Mouse (Mus musculus) hindbrain, embryonic 15.5 days (tissue): ENCODE measurements around the gene Fam114a2. TPM values are rescaled to one million over a fixed set of nuclear protein-coding genes. Genes with fewer than 3 reads are reported as not detected.
A peak's percentile ranks its signal among the peaks of the same experiment; 100 is the strongest.

Source experiments
- ATAC-seq: fragments of 200-750 bp; cut with Nextera tagmentation; 2 replicates; pipeline ENCODE4 v1.8.0; 2017; ENCODE audit warnings: low read depth, moderate number of reproducible peaks, moderate TSS enrichment; ENCODE audit not compliant: low FRiP score
- H3K27ac ChIP-seq: fragments of 300-500 bp; sonication (generic); replicated peaks from 2 replicates; pipeline ENCODE4 v1.5.1; 2015; ENCODE audit warnings: mild to moderate bottlenecking, inconsistent platforms
- H3K27me3 ChIP-seq: fragments of 300-500 bp; sonication (generic); 2 replicates; pipeline ENCODE4 v1.6.1; 2015; ENCODE audit warnings: control low read depth, inconsistent platforms
- H3K36me3 ChIP-seq: fragments of 300-500 bp; sonication (generic); 2 replicates; pipeline ENCODE4 v1.6.1; 2015; ENCODE audit warnings: control low read depth, inconsistent platforms
- H3K4me1 ChIP-seq: fragments of 300-500 bp; sonication (generic); replicated peaks from 2 replicates; pipeline ENCODE4 v1.6.1; 2015; ENCODE audit warnings: control low read depth, inconsistent platforms
- H3K4me2 ChIP-seq: fragments of 300-500 bp; sonication (generic); 2 replicates; pipeline ENCODE4 v1.6.1; 2015; ENCODE audit warnings: moderate library complexity, mild to moderate bottlenecking, inconsistent platforms
- H3K4me3 ChIP-seq: fragments of 300-500 bp; sonication (generic); 2 replicates; pipeline ENCODE4 v1.5.1; 2015; ENCODE audit warnings: mild to moderate bottlenecking, inconsistent platforms
- H3K9ac ChIP-seq: fragments of 300-500 bp; sonication (generic); 2 replicates; pipeline ENCODE4 v1.6.1; 2015; ENCODE audit warnings: inconsistent platforms
- H3K9me3 ChIP-seq: fragments of 300-500 bp; sonication (generic); 2 replicates; pipeline ENCODE4 v1.6.1; 2016; ENCODE audit warnings: control low read depth, inconsistent platforms
- WGBS: fragments of 180-500 bp; shearing (Covaris S2); methylation state at CpG from one replicate; pipeline ENCODE4 v1.1.7; 2015; 5-methylcytosine and 5-hydroxymethylcytosine counted together
- polyA plus RNA-seq: library from polyadenylated mRNA; unstranded; fragments of >200 nt; fragmentation: Nextera tagmentation; extraction: Ambion mirVana; gene quantifications from 2 replicates; pipeline ENCODE4 v1.2.1, GENCODE M21; 2015

Gene Fam114a2
- polyA plus RNA-seq, 1 experiment from 2014 or later: 76.4 TPM

DNA sequence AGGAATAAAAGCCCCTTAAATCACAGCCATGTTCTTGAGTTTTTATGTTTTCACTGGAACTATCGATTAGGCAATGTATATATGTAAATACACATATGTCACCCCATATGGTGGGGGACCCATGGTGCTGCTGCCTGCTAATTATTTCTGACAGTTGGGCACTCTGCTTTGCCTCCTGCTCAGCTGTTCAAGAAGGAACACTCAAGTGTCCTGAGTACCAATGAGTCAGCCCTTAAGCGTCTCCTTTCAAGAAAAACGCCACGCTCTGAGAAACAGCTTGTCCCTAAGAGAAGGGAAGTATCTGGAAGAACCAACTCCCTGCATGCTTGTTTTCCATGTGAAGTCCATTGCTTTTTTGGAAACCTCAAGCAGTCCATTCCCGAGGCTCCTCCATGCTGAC is 17.5 kb upstream of the Fam114a2 start:
- WGBS: 80% methylated on average over 5 of the region's 5 CpGs
- Histone ChIP-seq H3K27ac (no peak overlapping the region), H3K36me3 (peaks cover 2% of the 10 kb centered on the region; the same call in 1 of the 2 replicates), H3K9ac (no peak overlapping the region), H3K4me1 (peaks cover 15% of the 10 kb centered on the region), H3K4me2 (no peak overlapping the region), H3K4me3 (no peak overlapping the region), H3K27me3 (no peaks in the 10 kb centered on the region), H3K9me3 (no peaks in the 10 kb centered on the region)
- ATAC-seq: no peak

DNA sequence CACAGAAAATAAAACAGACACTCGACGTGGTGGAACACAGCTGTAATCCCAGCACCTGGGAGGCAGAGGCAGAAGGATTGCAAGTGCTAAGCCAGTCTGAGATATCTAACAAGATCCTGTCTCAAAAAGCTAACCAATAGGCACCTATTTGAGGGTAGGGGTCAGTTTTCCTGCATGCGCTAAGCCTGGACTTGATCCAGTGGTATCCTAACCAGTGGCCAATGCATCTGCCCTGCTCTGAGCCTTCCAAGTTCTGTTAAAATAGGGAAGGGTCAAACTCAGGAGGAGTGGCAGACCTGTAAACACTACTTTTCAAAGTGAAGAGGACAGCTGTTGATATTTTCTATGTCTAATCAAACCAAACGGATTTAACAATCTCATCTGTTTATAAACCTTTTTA is 13.9 kb upstream of the Fam114a2 start:
- Histone ChIP-seq H3K27ac (peak overlapping the region; percentile 73), H3K27me3 (no peaks in the 10 kb centered on the region), H3K9ac (no peak overlapping the region), H3K4me2 (no peak overlapping the region), H3K4me3 (no peak overlapping the region), H3K36me3 (peaks cover 16% of the 10 kb centered on the region; the same call in 1 of the 2 replicates), H3K4me1 (peaks cover 19% of the 10 kb centered on the region), H3K9me3 (no peaks in the 10 kb centered on the region)
- ATAC-seq: no peak
- 91% methylated on average over 4 of the region's 4 CpGs for WGBS

DNA sequence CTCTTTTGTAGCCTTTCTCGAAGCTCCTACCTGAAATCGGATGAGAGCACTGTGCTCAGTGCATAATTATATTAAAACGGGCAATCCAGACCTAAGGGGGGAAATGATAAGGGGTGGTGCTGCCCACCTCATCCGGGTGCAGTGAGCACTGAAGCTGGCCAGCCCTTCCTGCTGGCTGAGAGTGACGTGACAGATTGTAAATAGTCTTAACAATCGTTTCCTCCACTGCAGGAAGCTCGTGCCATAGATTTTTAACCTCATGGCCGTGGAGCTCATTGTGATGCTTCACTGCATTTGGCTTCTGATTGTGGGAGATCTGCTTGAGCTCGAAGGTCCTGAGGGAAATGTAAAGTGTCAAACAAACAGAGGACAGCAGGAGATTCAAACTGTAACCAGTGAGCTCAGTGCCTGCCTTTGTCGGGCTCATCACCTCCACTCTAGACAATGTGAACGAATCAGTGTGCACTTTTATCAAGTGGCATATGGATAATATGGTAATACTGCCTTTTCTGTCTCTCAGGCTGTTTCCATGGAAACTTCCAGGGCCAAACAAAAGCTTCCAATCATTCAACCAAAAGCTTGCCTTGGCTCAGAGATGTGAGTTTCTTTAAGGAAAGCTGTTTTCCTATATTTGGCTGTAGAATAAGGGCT is 13.0 kb upstream of the Fam114a2 start:
- Histone ChIP-seq H3K4me1 (peaks cover 19% of the 10 kb centered on the region), H3K4me2 (no peak overlapping the region), H3K27me3 (no peaks in the 10 kb centered on the region), H3K27ac (peak overlapping the region; percentile 73), H3K36me3 (peaks cover 16% of the 10 kb centered on the region; the same call in 1 of the 2 replicates), H3K9ac (no peak overlapping the region), H3K9me3 (no peaks in the 10 kb centered on the region), H3K4me3 (no peak overlapping the region)
- ATAC-seq: peak; percentile 72
- WGBS: 14% methylated on average over 11 of the region's 11 CpGs

DNA sequence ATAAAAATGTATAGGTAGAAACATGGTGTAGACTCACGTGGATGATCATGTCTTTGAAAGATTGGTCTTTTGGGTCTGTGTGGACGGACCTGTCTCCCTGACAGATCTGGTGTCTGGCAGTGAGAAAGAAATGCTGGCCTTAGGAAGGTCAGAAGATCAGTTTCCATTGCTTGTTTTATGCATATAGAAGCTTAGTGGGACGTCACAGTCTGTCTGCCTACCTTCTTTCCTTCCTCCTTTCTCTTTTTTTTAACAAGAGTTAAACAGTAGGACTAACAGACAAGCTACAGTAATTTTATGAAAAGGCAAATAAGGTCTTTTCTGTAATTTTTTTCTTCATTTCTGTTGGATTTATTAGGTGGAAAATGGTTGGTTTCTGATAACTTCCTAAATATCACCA is 10.7 kb upstream of the Fam114a2 start:
- H3K4me1 ChIP-seq: peaks cover 19% of the 10 kb centered on the region
- no peak for ATAC-seq
- peaks cover 15% of the 10 kb centered on the region; the same call in 1 of the 2 replicates for H3K36me3 ChIP-seq
- H3K4me3 ChIP-seq: no peak overlapping the region
- H3K4me2 ChIP-seq: no peak overlapping the region
- no peaks in the 10 kb centered on the region for H3K27me3 ChIP-seq
- no peak overlapping the region for H3K27ac ChIP-seq
- 92% methylated on average over 3 of the region's 3 CpGs for WGBS
- no peak overlapping the region for H3K9ac ChIP-seq
- H3K9me3 ChIP-seq: no peaks in the 10 kb centered on the region

DNA sequence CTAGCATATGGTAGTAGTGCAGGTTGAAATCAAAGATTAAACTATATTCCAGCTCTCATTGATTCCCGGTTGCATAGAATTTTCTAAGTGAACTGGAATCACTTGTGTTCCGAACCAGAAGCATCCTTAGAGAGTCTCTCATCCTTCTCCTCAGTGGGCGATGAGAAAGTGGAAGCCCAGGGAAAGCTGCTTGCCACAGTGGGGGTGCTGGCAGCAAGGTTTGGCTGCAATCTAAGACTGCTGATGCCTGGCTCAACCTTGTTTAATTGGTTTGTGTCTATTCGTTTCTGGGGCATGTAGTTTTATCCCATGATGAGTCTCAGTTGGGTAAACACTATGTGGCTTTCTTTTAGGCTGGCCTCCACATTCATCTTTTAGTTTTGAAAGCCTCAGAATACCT is 9.1 kb upstream of the Fam114a2 start:
- H3K9me3 ChIP-seq: no peaks in the 10 kb centered on the region
- 80% methylated on average over 4 of the region's 4 CpGs for WGBS
- no peak overlapping the region for H3K27ac ChIP-seq
- H3K36me3 ChIP-seq: peaks cover 13% of the 10 kb centered on the region; the same call in 1 of the 2 replicates
- H3K9ac ChIP-seq: no peak overlapping the region
- no peak overlapping the region for H3K4me3 ChIP-seq
- no peak overlapping the region for H3K4me2 ChIP-seq
- peaks cover 24% of the 10 kb centered on the region for H3K4me1 ChIP-seq
- no peaks in the 10 kb centered on the region for H3K27me3 ChIP-seq
- ATAC-seq: no peak

DNA sequence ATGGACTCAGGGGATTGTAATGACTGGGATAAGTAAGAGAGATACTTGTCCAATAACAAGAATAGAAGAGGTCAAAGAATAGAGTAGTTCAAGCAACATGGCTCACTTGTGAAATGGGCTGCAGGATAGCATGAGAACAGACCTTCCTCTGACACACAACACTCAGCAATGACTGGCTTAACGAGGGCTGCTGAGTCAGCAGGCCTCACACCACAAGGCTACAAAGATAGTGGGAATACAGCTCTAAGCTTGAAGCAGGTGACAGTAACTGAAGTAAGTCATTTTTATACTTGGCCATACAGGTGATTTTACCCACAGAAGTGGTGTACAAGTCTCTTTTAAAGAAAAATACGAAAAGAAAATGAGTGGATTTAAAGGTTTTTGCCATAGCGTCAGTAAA is 7.5 kb upstream of the Fam114a2 start:
- no peaks in the 10 kb centered on the region for H3K9me3 ChIP-seq
- H3K27ac ChIP-seq: no peak overlapping the region
- peaks cover 13% of the 10 kb centered on the region for H3K4me1 ChIP-seq
- peaks cover 13% of the 10 kb centered on the region; the same call in 1 of the 2 replicates for H3K36me3 ChIP-seq
- H3K4me2 ChIP-seq: no peak overlapping the region
- no peaks in the 10 kb centered on the region for H3K27me3 ChIP-seq
- 91% methylated on average over 3 of the region's 3 CpGs for WGBS
- no peak overlapping the region for H3K9ac ChIP-seq
- H3K4me3 ChIP-seq: no peak overlapping the region
- ATAC-seq: no peak

DNA sequence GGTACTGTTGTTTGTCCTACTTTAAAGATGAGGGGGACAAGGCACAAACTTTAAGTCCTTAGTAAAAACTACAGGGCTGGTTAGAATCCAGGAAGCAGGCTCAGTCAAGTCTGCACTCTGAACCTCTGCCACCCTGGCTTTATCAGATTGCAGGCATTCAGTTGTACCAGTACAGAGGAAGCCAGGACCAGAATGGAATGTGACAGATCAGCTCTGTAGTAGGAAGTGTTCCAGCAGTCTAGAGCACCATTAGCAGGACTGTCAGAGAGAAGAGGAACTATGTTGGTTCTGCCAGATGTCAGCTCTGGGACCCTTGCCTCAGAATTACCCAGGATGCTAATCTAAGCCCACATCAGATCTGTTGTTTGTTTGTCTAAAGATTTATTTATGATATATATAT is 6.2 kb upstream of the Fam114a2 start:
- ATAC-seq: no peak
- no peak overlapping the region for H3K4me3 ChIP-seq

DNA sequence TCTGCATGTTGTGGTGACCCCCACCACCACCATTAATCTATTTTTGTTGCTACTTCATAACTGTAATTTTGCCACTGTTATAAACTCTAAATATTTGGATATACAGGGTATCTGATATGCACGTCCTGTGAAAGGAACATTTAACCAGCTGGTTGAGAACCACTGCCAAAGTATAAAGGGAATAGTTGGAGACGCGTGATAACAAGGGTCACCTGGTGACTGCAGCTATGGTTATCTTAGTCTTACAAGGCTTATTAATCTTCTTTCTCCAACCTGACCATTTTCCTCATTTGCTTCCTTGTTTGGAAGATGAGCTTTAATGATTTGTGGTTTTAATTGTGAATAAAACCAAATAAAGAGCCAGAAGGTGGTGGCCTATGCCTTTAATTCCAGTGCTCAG is 5.0 kb upstream of the Fam114a2 start:
- Histone ChIP-seq H3K9me3 (no peaks in the 10 kb centered on the region), H3K27ac (no peak overlapping the region), H3K36me3 (no peaks in the 10 kb centered on the region), H3K4me2 (no peak overlapping the region), H3K9ac (no peak overlapping the region), H3K4me3 (no peak overlapping the region), H3K27me3 (no peaks in the 10 kb centered on the region), H3K4me1 (peaks cover 15% of the 10 kb centered on the region)
- WGBS: 92% methylated on average over 3 of the region's 3 CpGs
- no peak for ATAC-seq

More for the DNA sequence above, 6.2 kb upstream of the Fam114a2 start:
- H3K27me3 ChIP-seq: no peaks in the 10 kb centered on the region
- H3K4me2 ChIP-seq: no peak overlapping the region
- no peak overlapping the region for H3K27ac ChIP-seq
- H3K36me3 ChIP-seq: peaks cover 5% of the 10 kb centered on the region; the same call in 1 of the 2 replicates
- H3K9ac ChIP-seq: no peak overlapping the region
- no peaks in the 10 kb centered on the region for H3K9me3 ChIP-seq
- peaks cover 9% of the 10 kb centered on the region for H3K4me1 ChIP-seq

DNA sequence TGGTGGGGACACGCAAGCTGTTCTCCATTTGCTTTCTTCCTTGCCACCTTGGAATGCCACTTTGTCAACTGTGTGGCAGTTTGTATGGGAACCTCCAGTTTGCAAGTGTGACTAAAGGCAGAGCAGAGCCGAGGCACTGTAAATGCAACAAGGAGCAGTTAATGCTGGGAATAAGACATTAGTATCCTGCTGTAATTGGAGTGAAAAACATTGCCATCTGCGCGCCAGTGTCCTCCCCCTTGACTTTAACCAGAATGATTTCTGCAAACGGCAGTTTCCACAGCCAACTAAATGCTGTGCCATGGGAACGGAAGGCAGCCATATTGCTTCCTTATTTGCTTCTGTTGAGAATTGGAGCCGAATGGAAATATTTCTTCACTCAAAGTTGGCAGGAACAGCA is 3.6 kb upstream of the Fam114a2 start:
- no peak for ATAC-seq
- WGBS: 78% methylated on average over 7 of the region's 7 CpGs

DNA sequence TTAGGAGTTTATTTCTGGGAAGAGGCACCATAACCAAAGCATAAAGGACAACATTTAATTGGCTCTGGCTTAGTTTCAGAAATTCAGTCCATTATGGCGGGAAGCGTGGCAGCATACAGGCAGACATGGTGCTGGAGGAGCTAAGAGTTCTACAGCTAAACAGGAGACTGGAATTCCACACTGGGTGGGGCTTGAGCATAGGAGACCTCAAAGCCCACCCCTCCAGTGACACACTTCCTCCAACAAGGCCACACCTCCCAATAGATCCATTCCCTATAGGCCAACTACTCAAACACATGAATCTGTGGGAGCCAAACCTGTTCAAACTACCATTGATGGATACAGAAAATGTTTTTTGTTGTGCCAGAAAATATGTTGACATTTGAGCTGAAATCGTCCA is 2.8 kb upstream of the Fam114a2 start:
- Histone ChIP-seq H3K4me2 (no peak overlapping the region), H3K27me3 (no peaks in the 10 kb centered on the region), H3K9ac (no peak overlapping the region), H3K4me3 (no peak overlapping the region), H3K36me3 (no peaks in the 10 kb centered on the region), H3K9me3 (no peaks in the 10 kb centered on the region), H3K4me1 (peaks cover 28% of the 10 kb centered on the region), H3K27ac (no peak overlapping the region)
- 95% methylated on average over 3 of the region's 3 CpGs for whole genome bisulfite sequencing
- ATAC-seq: no peak

More for the DNA sequence above, 3.6 kb upstream of the Fam114a2 start:
- Histone ChIP-seq H3K4me1 (peaks cover 22% of the 10 kb centered on the region), H3K9me3 (no peaks in the 10 kb centered on the region), H3K4me2 (no peak overlapping the region), H3K4me3 (no peak overlapping the region), H3K9ac (no peak overlapping the region), H3K27ac (no peak overlapping the region), H3K36me3 (no peaks in the 10 kb centered on the region), H3K27me3 (no peaks in the 10 kb centered on the region)

DNA sequence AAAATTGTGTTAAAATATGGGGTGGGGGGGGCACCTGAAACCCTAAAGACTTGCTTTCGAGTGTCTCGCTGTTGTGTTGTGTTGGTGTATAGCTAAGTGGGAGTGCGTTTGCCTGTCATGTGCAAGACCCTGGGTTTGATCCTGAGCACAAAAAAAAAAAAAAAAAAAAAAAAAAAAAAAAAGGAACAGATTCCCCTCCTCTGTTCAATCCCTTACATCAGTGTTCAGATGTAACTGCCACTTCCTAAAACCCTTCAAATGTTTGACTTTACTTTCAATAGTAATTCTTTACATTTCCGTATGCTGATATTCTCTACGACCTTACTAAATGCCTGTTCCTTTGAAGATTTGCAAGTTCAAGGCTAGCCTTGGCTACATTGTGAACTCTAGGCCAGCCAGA is 887 bp upstream of the Fam114a2 start:
- Histone ChIP-seq H3K27ac (no peak overlapping the region), H3K36me3 (no peaks in the 10 kb centered on the region), H3K27me3 (no peaks in the 10 kb centered on the region), H3K4me2 (peak overlapping the region; percentile 60), H3K9me3 (no peaks in the 10 kb centered on the region), H3K9ac (peak overlapping the region; percentile 77), H3K4me3 (peak overlapping the region; percentile 79), H3K4me1 (peaks cover 31% of the 10 kb centered on the region)
- no peak for ATAC-seq
- WGBS: 77% methylated on average over 5 of the region's 5 CpGs

DNA sequence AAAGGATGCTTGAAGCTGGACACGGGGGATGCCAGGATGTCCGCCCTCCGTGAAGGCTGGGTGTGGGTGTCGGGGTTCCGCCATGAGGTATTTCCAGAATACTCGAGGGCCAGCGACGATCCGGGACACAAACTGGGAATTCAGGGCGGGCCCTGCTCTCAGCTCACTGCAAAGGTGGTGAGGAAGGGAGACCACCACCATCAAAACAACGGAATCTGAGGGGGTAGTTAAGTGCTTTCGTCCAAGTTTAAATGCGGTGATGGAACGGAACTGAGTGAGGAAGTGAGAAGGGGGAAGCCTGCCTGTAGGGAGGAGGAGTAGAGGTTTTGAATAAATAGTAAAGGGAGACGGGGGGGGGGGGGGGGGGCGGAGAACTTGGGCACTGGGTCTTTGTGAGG is 333 bp upstream of the Fam114a2 start:
- H3K4me2 ChIP-seq: peak overlapping the region; percentile 60
- peak overlapping the region; percentile 77 for H3K9ac ChIP-seq
- ATAC-seq: peak; percentile 77
- peaks cover 31% of the 10 kb centered on the region for H3K4me1 ChIP-seq
- peak overlapping the region; percentile 79 for H3K4me3 ChIP-seq
- H3K27ac ChIP-seq: peak overlapping the region; percentile 82
- WGBS: under 1% methylated on average over 15 of the region's 16 CpGs
- H3K9me3 ChIP-seq: no peaks in the 10 kb centered on the region
- no peaks in the 10 kb centered on the region for H3K36me3 ChIP-seq
- H3K27me3 ChIP-seq: no peaks in the 10 kb centered on the region

DNA sequence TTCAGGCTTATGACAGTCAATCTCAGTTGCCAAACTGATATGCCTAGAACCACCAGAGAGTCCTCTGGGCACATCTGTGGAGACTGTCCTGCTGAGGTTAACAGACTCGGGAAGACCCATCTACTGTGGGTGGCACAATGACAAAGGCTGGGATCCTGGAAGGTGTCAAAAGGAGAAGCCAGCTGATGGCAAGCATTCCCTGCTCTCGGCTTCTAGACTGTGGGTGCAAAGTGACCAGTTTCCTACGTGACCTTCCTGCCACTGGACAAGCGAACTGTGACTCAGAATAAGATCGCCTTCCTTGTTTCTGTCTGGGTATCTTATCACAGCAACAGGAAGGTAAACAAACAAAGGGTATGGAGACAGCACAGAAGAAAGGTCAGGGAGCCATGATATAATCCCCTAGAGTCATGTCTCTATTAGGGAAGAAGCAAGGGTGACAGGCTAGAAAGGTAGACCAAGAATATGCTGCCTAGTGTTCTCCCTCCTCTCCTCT is 1.4 kb downstream of the Fam114a2 start:
- H3K27ac ChIP-seq: no peak overlapping the region
- no peak for ATAC-seq
- peaks cover 12% of the 10 kb centered on the region for H3K36me3 ChIP-seq
- H3K9ac ChIP-seq: no peak overlapping the region
- peak overlapping the region; percentile 60 for H3K4me2 ChIP-seq
- no peaks in the 10 kb centered on the region for H3K27me3 ChIP-seq
- peaks cover 22% of the 10 kb centered on the region for H3K4me1 ChIP-seq
- 74% methylated on average over 5 of the region's 5 CpGs for WGBS
- H3K9me3 ChIP-seq: no peaks in the 10 kb centered on the region
- H3K4me3 ChIP-seq: no peak overlapping the region
